Mouse (Mus musculus) kidney, postnatal 0 days (tissue): ENCODE data around the gene Ttc22. TPM values are rescaled to one million over a fixed set of nuclear protein-coding genes. Genes with fewer than 3 reads are reported as not detected.

Source experiments
- ATAC-seq: fragments of 200-750 bp; cut with Nextera tagmentation; replicated peaks from 2 replicates; pipeline ENCODE4 v1.8.0; 2017; ENCODE audit warnings: low read depth, moderate number of reproducible peaks, moderate TSS enrichment, moderate library complexity; ENCODE audit not compliant: low FRiP score
- DNase-seq: peaks from one replicate; pipeline ENCODE4 v3.0.0-alpha.2; 2016; ENCODE audit warnings: low spot score
- H3K27ac ChIP-seq: fragments of 300-500 bp; sonication (generic); 2 replicates; pipeline ENCODE4 v1.5.1; 2014; ENCODE audit warnings: mild to moderate bottlenecking
- H3K27me3 ChIP-seq: fragments of 300-500 bp; sonication (generic); 2 replicates; pipeline ENCODE4 v1.6.1; 2014; ENCODE audit warnings: low read length, mixed read lengths; ENCODE audit not compliant: insufficient read depth
- H3K36me3 ChIP-seq: fragments of 300-500 bp; sonication (generic); 2 replicates; pipeline ENCODE4 v1.6.1; 2014; ENCODE audit warnings: low read length, mixed read lengths; ENCODE audit not compliant: insufficient read depth
- H3K4me1 ChIP-seq: fragments of 300-500 bp; sonication (generic); replicated peaks from 2 replicates; pipeline ENCODE4 v1.6.1; 2014; ENCODE audit warnings: antibody characterized with exemption, low read length, mixed read lengths; ENCODE audit not compliant: insufficient read depth
- H3K4me2 ChIP-seq: fragments of 300-500 bp; sonication (generic); 2 replicates; pipeline ENCODE4 v1.6.1; 2014; ENCODE audit warnings: mild to moderate bottlenecking, low read length, moderate library complexity, mixed read lengths
- H3K4me3 ChIP-seq: fragments of 300-500 bp; sonication (generic); replicated peaks from 2 replicates; pipeline ENCODE4 v1.5.1; 2014; ENCODE audit warnings: low read depth, low read length
- H3K9ac ChIP-seq: fragments of 300-500 bp; sonication (generic); 2 replicates; pipeline ENCODE4 v1.6.1; 2014; ENCODE audit warnings: low read depth, low read length
- H3K9me3 ChIP-seq: fragments of 300-500 bp; sonication (generic); replicated peaks from 2 replicates; pipeline ENCODE4 v1.6.1; 2016; ENCODE audit warnings: low read length, inconsistent platforms, mixed read lengths
- CTCF ChIP-seq: IDR thresholded peaks from 2 replicates; pipeline ENCODE4 v1.5.1; 2016; ENCODE audit warnings: antibody characterized with exemption, low read depth, mild to moderate bottlenecking, moderate library complexity
- WGBS: fragments of 180-500 bp; shearing (Covaris S2); extraction: QIAGEN DNeasy Blood & Tissue Kit; methylation state at CpG from one replicate; pipeline ENCODE4 v1.1.7; 2014; 5-methylcytosine and 5-hydroxymethylcytosine counted together
- polyA plus RNA-seq: library from polyadenylated mRNA; unstranded; fragments of >200 nt; fragmentation: Nextera tagmentation; extraction: Ambion mirVana; gene quantifications from 2 replicates; pipeline ENCODE4 v1.2.1, GENCODE M21; 2015

Gene Ttc22
- polyA plus RNA-seq, 1 experiment from 2014 or later = 5.9 TPM

- H3K9ac ChIP-seq = no peak overlapping the region
These were observed 804 bp upstream of the Ttc22 start for GRCm38 (mm10) chr4:106621428-106621827.

GRCm38 (mm10) chr4:106622712-106623111, 480 bp downstream of the Ttc22 start:
- 25% methylated on average over 25 of the region's 28 CpGs for WGBS

More at GRCm38 (mm10) chr4:106621428-106621827, 804 bp upstream of the Ttc22 start:
- no peak for TF ChIP-seq CTCF
- ATAC-seq (no peak), DNase-seq (no peak)
- 59% methylated on average over 3 of the region's 3 CpGs for WGBS
- Histone ChIP-seq H3K9me3 (no peaks in the 10 kb centered on the region), H3K4me3 (no peak overlapping the region), H3K27ac (no peak overlapping the region), H3K36me3 (no peaks in the 10 kb centered on the region), H3K4me2 (no peak overlapping the region), H3K4me1 (peaks cover 13% of the 10 kb centered on the region; the same call in 1 of the 2 replicates), H3K27me3 (peaks cover 16% of the 10 kb centered on the region)

GRCm38 (mm10) chr4:106624271-106624670, 2.0 kb downstream of the Ttc22 start:
- Histone ChIP-seq H3K36me3 (no peaks in the 10 kb centered on the region), H3K9ac (no peak overlapping the region), H3K27me3 (peaks cover 16% of the 10 kb centered on the region), H3K4me2 (no peak overlapping the region), H3K9me3 (no peaks in the 10 kb centered on the region), H3K4me3 (no peak overlapping the region), H3K4me1 (0 out of 2 replicates have a peak, but pooled peaks cover 7% of the 10 kb centered on the region), H3K27ac (no peak overlapping the region)
- ATAC-seq (no peak), DNase-seq (no peak)
- WGBS = 89% methylated on average over 10 of the region's 10 CpGs
- TF ChIP-seq CTCF = no peak

More at GRCm38 (mm10) chr4:106622712-106623111, 480 bp downstream of the Ttc22 start:
- Histone ChIP-seq H3K4me3 (0 out of 2 replicates have a peak overlapping the region, but pooled peaks have one; percentile 15), H3K27me3 (peaks cover 16% of the 10 kb centered on the region), H3K9me3 (no peaks in the 10 kb centered on the region), H3K9ac (no peak overlapping the region), H3K27ac (no peak overlapping the region), H3K4me2 (peak overlapping the region; percentile 43), H3K4me1 (0 out of 2 replicates have a peak, but pooled peaks cover 5% of the 10 kb centered on the region), H3K36me3 (no peaks in the 10 kb centered on the region)
- ATAC-seq (no peak), DNase-seq (no peak)
- no peak for TF ChIP-seq CTCF

GRCm38 (mm10) chr4:106627809-106628208, 5.6 kb downstream of the Ttc22 start:
- no peak overlapping the region for H3K27ac ChIP-seq
- WGBS = 82% methylated on average over 5 of the region's 5 CpGs
- no peak overlapping the region for H3K4me2 ChIP-seq
- H3K9ac ChIP-seq = no peak overlapping the region
- TF ChIP-seq CTCF = no peak
- no peaks in the 10 kb centered on the region for H3K36me3 ChIP-seq
- no peaks in the 10 kb centered on the region for H3K9me3 ChIP-seq
- ATAC-seq (no peak), DNase-seq (no peak)
- H3K27me3 ChIP-seq = peaks cover 6% of the 10 kb centered on the region
- H3K4me3 ChIP-seq = no peak overlapping the region
- H3K4me1 ChIP-seq = peaks cover 11% of the 10 kb centered on the region

GRCm38 (mm10) chr4:106628650-106629360, 6.6 kb downstream of the Ttc22 start:
- H3K27me3 ChIP-seq = no peaks in the 10 kb centered on the region
- peaks cover 11% of the 10 kb centered on the region for H3K4me1 ChIP-seq
- ATAC-seq = peak; percentile 79
- no peaks in the 10 kb centered on the region for H3K9me3 ChIP-seq
- H3K9ac ChIP-seq = no peak overlapping the region
- H3K4me2 ChIP-seq = no peak overlapping the region
- H3K36me3 ChIP-seq = no peaks in the 10 kb centered on the region
- no peak overlapping the region for H3K4me3 ChIP-seq
- TF ChIP-seq CTCF = no peak
- 30% methylated on average over 9 of the region's 9 CpGs for WGBS
- DNase-seq = no peak
- peak overlapping the region; percentile 70 for H3K27ac ChIP-seq

DNA sequence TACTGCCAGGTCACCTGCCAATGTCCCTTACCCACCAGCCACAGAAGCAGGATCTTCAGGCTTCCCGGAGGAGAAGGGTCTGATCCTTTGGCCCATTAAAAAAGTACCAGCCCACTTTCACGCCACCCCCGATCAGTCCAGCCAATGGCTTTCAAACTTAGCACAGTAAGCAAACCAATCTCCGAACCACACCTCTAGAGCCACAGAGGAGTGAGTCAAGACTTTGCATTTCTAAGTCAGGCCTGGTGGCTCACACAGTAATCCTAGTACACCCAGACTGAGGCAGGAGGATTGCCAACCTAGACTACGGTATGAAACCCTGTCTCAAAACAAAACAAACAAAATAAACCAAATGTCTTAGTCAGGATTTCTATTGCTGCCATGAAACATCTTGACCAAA, 7.1 kb downstream of the Ttc22 start:
- WGBS = 48% methylated on average over 5 of the region's 5 CpGs
- H3K27me3 ChIP-seq = no peaks in the 10 kb centered on the region
- H3K27ac ChIP-seq = peak overlapping the region; percentile 68
- H3K9me3 ChIP-seq = no peaks in the 10 kb centered on the region
- H3K4me2 ChIP-seq = no peak overlapping the region
- no peak for DNase-seq
- 0 out of 2 replicates have a peak, but pooled peaks have one; percentile 18 for ATAC-seq
- TF ChIP-seq CTCF = no peak
- H3K9ac ChIP-seq = no peak overlapping the region
- H3K4me1 ChIP-seq = peaks cover 11% of the 10 kb centered on the region
- H3K4me3 ChIP-seq = no peak overlapping the region
- no peaks in the 10 kb centered on the region for H3K36me3 ChIP-seq
